Mouse (Mus musculus): Measurements from ENCODE around the gene Dapk2.

Gene Dapk2

DNA sequence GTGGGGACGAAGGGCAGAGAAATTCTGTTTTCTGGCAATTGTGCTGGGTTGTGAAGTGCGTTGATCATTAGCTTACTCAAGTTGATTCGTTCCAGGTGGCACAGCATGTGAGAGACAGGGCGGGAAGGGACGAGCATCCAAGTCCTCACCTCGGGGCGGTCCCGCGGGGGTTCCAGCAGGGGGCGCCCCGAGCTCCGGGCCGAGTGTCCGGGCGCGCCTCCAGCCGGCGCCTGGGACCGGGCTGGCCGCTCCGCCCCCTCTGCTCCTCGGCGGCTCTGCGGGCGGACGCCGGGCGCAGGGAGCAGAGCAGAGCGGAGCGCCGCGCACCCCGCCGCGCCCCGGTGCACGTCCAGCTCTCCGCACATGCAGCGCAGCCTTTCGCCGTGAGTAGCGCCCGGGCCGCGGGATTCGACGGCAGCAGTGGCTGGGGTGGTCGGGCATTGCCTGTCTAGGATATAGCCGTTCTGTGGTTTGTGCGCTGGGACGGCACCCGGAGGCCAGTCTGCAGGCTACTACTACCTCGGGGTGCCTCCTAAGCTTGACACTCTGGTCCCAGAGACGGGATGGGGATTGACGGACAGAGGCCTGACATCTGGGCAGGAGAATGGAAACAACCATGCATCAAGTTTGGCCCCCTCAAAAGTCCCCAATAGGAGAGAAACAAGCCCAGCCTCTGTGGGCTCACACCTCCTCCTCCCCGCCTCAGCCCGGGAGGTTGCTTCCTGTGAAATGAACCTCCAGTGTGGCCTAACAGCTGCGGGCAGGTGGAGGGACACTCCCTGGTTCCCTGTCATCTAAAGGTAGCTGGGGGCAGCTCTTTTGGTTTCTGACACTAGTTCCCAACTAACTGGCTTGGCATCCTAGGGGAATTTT is at the start of gene Dapk2:
Gene Dapk2, plus strand, starts transcription at position 266 of the 873 bp plus-strand sequence.
- DNase-seq (ENCODE audit: low spot score in 2 of 2): peak in 1 of 2 experiments; percentile 42

DNA sequence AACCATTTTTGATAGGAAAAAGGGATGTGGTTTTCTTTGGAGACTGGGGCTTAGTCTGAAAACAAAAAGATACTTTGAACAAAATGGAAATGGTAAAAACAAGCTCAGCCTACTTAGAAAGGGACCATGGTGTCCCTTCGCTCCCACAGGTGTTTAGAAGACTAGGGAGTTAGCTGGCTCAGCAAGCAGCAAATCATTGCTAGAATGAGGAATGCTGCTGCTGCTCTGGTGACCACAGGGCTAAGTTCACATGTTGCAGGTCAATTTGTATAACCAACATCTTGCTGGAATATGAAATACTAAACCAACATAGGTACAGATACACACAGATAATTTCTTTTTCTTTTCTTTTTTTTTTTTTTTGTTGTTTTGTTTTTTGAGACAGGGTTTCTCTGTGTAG is 48.4 kb upstream of the Dapk2 start:
- DNase-seq (ENCODE audit: low spot score in 2 of 2): no peak

GRCm38 (mm10) chr9:66110126-66110525 is 47.9 kb upstream of the Dapk2 start:
- no peak for DNase-seq (ENCODE audit: low spot score in 2 of 2)

DNA sequence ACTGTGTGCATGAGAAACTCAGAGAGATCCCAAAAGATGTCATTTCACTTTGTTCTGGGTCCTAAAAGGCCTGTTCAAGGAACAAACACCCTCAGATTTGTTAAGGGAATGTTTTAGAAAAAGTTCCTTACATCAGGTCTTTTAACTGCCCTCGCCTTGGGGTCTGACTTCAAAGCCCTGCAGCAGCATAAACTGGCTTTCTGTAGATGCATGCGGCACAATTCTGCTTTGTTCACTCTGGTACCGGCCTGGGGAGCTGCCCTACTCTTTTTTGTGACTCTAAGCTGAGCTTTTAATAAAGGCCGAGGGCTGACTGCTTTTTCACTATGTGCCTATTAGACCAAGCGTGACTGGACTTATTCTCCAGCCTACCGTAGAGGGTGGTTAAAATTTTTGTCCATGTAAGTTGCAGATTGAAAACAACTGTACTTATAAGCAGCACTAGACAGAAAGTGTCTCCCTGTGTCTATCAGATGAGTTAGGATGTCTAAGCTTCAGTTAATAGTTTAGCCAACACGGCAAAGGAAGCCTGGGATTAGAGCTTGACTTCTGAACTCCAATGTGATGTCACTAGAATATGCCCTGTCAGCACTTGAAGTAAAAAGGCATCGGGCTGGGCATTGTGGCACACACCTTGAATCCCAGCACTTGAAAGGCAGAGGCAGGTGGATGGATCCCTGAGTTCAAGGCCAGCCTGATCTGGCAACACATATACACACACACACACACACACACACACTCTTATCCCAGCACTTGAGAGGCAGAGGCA is 47.2 kb upstream of the Dapk2 start:
- no peak for DNase-seq (ENCODE audit: low spot score in 2 of 2)

- DNase-seq (ENCODE audit: low spot score in 2 of 2): no peak
Measured at GRCm38 (mm10) chr9:66114341-66114740, 43.7 kb upstream of the Dapk2 start.

DNA sequence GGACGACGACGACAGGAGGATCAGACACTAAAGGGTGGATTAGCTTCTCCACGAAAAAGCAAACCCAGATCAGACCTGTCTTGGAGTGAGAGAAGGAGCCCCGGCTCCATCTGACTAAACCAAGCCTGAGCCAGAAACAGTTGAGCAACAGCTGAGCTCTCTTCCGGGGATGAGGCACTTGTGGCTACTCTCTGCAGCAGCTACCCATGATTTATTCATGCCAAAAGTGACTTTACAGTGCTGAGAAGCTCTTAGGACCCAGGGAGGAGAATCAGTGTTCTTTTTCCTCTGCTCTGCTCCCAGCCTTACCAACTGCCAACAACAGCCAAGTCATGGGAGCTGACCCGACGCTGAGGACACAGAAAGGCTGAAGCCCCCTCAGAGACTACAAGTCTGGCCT is 41.1 kb upstream of the Dapk2 start:
- DNase-seq (ENCODE audit: low spot score in 2 of 2): no peak

DNA sequence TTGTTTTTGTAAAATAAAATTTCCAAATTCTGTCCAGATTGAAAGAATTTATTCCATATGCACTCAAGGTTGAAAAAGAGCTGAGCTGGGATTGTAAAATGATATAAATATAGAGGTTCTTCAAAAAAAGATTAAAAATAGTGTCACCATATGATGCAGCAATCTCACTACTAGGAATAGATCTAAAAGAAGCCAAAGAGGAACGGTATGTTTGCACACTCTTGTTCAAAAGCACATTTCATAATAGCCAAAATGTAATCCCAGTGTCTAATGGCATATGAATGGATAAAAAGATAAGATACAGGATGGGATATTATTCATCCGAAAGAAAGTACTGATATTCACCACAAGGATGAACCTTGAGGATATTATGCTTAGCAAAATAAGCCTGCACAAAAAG is 38.5 kb upstream of the Dapk2 start:
- no peak for DNase-seq (ENCODE audit: low spot score in 2 of 2)

GRCm38 (mm10) chr9:66120106-66120505 is 37.9 kb upstream of the Dapk2 start:
- no peak for DNase-seq (ENCODE audit: low spot score in 2 of 2)

DNA sequence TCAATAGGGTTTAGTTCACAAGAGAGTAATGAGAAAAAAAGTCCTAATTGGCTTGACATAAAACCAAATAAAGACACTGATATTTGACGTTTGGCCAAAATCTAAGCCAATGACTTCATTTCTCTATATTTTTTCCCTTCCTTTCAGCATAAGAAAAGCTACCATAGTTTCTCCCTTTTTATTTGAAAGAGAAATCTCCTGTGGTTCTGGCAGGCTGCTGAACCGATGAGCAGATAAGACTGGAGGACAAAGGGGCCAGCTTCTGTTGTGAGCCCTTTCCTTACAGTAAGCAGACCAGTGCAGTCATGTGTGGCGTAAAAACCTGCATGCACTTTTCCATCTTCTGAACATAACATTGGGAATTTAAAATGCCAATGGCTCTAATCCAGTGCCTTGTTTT is 37.1 kb upstream of the Dapk2 start:
- no peak for DNase-seq (ENCODE audit: low spot score in 2 of 2)

DNA sequence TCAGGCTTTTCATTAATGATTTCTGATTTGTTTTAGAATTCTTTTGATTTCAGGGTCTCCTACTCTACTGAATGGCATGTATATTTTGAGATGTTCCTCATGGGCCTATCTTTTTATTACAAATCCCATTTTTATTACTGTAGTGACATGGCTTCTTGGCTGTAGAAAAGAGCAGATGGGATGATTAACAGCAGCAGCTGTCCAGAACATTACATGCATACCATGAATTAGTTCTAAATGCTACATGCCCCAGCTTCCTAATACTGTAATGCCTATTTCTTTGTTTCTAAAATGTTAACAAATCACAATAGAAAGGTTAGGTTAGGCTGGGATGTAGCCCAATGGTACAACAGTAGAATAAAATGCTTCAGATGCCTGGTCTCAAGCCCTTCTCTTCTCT is 36.6 kb upstream of the Dapk2 start:
- DNase-seq (ENCODE audit: low spot score in 2 of 2): no peak

GRCm38 (mm10) chr9:66123648-66124047 is 34.4 kb upstream of the Dapk2 start:
- no peak for DNase-seq (ENCODE audit: low spot score in 2 of 2)

- DNase-seq (ENCODE audit: low spot score in 2 of 2): no peak
Measured at GRCm38 (mm10) chr9:66124111-66124531, 33.9 kb upstream of the Dapk2 start.

GRCm38 (mm10) chr9:66124681-66125542 is 33.1 kb upstream of the Dapk2 start:
- DNase-seq (ENCODE audit: low spot score in 2 of 2): peak; percentile 90 to 96

DNA sequence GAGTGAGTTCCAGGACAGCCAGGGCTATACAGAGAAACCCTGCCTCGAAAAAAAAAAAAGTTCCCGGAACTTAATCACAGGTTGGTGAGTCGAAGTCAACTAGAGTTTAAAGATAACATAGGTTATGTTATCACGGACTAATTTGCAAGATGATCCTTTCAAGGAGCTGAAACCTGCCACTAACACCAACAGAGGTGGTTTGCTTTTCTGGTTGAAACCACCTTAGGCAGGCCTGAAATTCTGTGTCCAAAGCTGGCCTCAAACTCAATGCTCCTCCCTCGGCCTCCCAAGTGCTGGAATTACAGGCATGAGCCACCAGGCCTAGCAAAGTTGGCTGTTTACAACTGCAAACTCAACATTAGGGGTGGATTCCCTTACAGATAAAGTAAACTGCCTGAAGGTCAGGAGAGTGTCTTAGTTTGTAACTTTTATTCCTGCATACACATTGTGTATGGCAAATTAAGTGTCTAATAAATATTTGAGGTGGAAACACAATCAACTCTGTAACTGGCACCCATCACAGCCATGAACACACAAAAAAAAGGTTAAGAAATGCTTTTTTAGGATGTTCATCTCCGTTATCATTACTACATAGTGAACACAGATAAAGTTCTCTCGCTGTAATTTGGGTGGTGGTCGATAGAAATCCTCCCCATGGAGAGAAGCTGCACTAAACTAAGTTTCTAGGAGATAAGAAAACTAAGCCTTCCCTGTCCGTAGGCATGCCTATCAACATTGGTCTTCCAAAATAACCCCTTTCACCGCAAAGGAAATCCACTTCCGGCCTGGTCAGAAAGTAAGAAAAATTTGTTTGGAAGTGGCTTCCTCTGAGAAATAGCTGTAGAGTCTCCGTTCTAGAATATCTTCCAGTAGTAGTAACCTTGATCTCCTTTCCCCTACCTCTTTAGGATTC is 32.2 kb upstream of the Dapk2 start:
- no peak for DNase-seq (ENCODE audit: low spot score in 2 of 2)

DNA sequence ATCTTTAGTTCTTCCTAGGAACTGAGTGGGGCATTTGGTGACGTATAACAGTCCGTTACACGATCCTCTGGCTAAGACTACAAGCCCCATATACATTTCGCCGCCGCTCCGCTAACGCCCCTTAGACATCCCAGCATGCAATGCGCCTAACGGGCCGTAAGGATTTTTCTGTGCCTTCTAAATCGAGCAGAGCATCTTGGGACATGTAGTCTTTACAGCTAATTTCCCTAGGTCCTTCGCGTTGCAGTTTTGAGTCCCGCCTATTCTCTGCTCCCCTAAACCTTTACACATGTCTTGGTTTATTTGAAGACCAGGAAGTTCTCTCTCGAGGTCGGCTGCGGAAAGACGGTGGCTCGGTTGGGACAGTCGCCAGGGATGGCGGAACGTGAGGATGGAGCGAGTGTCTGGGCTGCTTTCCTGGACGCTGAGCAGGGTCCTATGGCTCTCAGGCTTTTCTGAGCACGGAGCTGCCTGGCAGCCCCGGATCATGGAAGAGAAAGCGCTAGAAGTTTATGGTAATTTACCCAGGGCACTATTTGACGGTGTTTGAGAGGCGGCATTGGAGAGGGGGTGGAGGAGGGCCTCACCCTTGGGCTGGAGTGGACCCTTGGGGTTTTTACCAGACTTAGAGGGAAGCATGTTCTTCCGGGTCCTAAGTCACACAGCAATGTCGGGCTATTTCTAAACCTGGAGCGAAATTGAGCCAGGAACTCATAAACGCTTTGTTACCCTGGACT is 31.4 kb upstream of the Dapk2 start, which contains the start of the genes Snx1 and Ciao2a:
Gene Snx1, minus strand, starts transcription at position 132 of the 737 bp plus-strand sequence.
Gene Ciao2a, plus strand, starts transcription at position 156 of the 737 bp plus-strand sequence.
- peak; percentile 94 to 97 for DNase-seq (ENCODE audit: low spot score in 2 of 2)

DNA sequence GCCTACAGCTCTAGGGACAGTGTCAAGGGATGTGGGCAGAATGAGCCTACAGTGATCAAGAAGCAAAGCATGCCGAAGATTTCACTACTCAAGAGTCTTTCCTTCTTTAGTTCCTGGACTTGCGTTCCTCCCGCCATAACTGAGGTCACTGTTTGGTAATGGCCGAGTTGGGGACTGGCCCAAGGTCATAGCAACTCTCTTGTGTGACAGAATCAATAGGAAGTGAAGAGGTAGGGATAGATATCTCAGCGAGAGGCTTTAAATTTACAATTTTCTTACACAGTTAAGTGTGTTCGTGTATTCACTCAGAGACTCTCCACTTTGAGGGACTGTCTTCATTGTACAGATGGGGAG is 30.9 kb upstream of the Dapk2 start:
- DNase-seq (ENCODE audit: low spot score in 2 of 2): no peak

DNA sequence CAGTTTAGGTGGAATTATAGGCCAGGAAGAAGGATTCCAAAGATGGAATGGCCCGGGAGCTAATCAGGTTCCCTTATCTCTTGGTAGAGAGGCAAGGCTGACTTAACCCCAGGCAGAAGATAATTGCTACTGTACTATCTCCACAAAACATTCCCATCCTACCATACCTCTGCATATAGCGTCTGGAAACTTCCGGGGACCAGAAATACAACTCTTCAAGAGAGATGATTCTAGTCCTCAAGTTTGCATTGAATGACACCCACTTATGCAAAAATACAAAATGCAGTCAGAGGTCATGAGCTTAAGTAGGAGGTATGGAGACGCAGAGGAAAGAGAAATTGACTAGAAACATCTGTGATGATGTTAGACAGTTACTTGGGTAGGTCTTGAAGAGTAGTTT is 30.1 kb upstream of the Dapk2 start:
- no peak for DNase-seq (ENCODE audit: low spot score in 2 of 2)

DNA sequence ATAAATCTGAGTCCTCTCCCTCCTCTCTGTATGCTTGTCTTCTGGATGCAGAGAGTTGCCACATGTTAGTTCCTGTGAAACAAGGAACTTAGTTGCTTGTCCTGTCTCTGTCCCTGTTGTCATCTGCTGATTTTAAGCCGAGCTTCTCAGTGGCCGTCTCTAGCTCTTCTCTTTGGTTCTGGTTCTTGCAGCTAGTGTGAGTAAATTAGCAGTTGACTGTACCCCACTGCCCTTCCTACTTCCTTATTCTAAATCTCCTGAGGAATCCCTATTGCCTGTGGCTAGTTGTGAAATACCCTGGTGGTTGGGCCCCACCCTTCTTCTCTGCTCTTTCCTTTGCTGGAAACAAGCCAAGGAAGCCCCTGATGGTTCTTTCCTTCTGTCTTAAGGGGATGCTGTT is 26.6 kb upstream of the Dapk2 start:
- no peak for DNase-seq (ENCODE audit: low spot score in 2 of 2)

DNA sequence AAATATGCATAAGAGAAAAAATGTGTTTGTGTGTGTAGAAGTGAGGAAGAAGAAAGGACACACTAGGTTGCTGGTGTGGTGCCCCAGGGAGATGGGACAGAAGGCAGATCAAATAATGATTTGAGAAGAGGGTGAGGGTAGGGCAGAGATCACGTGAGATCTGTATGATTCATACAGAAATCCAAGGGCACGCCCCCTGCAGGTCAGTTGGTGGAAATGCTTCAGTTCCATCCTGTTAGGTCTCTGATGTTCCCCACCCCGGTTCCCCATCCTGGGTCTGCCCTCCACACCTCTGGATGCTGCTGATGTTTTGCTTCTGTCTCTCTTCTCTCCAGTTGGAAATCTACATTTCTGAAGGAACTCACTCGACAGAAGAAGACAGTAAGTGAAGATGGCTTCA is 22.1 kb upstream of the Dapk2 start:
- DNase-seq (ENCODE audit: low spot score in 2 of 2): no peak

- no peak for DNase-seq (ENCODE audit: low spot score in 2 of 2)
Measured at GRCm38 (mm10) chr9:66138193-66138592, 19.8 kb upstream of the Dapk2 start.
